Mouse (Mus musculus) lung, postnatal 0 days (tissue): ENCODE results near the gene Lrrn2. TPM values are rescaled to one million over a fixed set of nuclear protein-coding genes. Genes with fewer than 3 reads are reported as not detected.
A peak's percentile ranks its signal among the peaks of the same experiment; 100 is the strongest.

Source experiments
- ATAC-seq: fragments of 200-750 bp; cut with Nextera tagmentation; 2 replicates; pipeline ENCODE4 v1.8.0; 2017; ENCODE audit warnings: moderate library complexity
- DNase-seq: peaks from one replicate; pipeline ENCODE4 v3.0.0-alpha.2; 2016; ENCODE audit warnings: low spot score
- H3K27ac ChIP-seq: fragments of 300-500 bp; sonication (generic); 2 replicates; pipeline ENCODE4 v1.5.1; 2014; ENCODE audit warnings: antibody characterized with exemption, mild to moderate bottlenecking, low read length, mixed read lengths
- H3K27me3 ChIP-seq: fragments of 300-500 bp; sonication (generic); replicated peaks from 2 replicates; pipeline ENCODE4 v1.6.1; 2014; ENCODE audit warnings: low read length, mixed read lengths; ENCODE audit not compliant: insufficient read depth
- H3K36me3 ChIP-seq: fragments of 300-500 bp; sonication (generic); 2 replicates; pipeline ENCODE4 v1.6.1; 2014; ENCODE audit warnings: low read length, mixed read lengths; ENCODE audit not compliant: insufficient read depth
- H3K4me1 ChIP-seq: fragments of 300-500 bp; sonication (generic); 2 replicates; pipeline ENCODE4 v1.6.1; 2014; ENCODE audit warnings: antibody characterized with exemption, low read depth, low read length, mixed read lengths; ENCODE audit not compliant: insufficient read depth
- H3K4me2 ChIP-seq: fragments of 300-500 bp; sonication (generic); replicated peaks from 2 replicates; pipeline ENCODE4 v1.6.1; 2014; ENCODE audit warnings: low read depth, mild to moderate bottlenecking, low read length, moderate library complexity, mixed read lengths
- H3K4me3 ChIP-seq: fragments of 300-500 bp; sonication (generic); 2 replicates; pipeline ENCODE4 v1.5.1; 2014; ENCODE audit warnings: low read depth, low read length
- H3K9ac ChIP-seq: fragments of 300-500 bp; sonication (generic); replicated peaks from 2 replicates; pipeline ENCODE4 v1.6.1; 2014; ENCODE audit warnings: low read depth, mild to moderate bottlenecking
- H3K9me3 ChIP-seq: fragments of 300-500 bp; sonication (generic); 2 replicates; pipeline ENCODE4 v1.6.1; 2016; ENCODE audit warnings: low read length, mixed read lengths
- CTCF ChIP-seq: IDR thresholded peaks from 2 replicates; pipeline ENCODE4 v1.5.1; 2016; ENCODE audit warnings: antibody characterized with exemption, mild to moderate bottlenecking
- EP300 ChIP-seq: IDR thresholded peaks from 2 replicates; pipeline ENCODE4 v1.6.1; 2016; ENCODE audit warnings: antibody characterized with exemption, mild to moderate bottlenecking, control low read depth
- WGBS: fragments of 180-500 bp; shearing (Covaris S2); extraction: QIAGEN DNeasy Blood & Tissue Kit; methylation state at CpG from one replicate; pipeline ENCODE4 v1.1.7; 2014; 5-methylcytosine and 5-hydroxymethylcytosine counted together
- polyA plus RNA-seq: library from polyadenylated mRNA; unstranded; fragments of >200 nt; fragmentation: Nextera tagmentation; extraction: Ambion mirVana; gene quantifications from 2 replicates; pipeline ENCODE4 v1.2.1, GENCODE M21; 2015

The Lrrn2 gene
- polyA plus RNA-seq, 1 experiment from 2014 or later = 0.63 TPM

- Histone ChIP-seq H3K27ac (no peak overlapping the region), H3K36me3 (no peaks in the 10 kb centered on the region), H3K9me3 (0 out of 2 replicates have a peak, but pooled peaks cover 3% of the 10 kb centered on the region), H3K9ac (no peak overlapping the region), H3K4me3 (no peak overlapping the region), H3K27me3 (no peaks in the 10 kb centered on the region), H3K4me1 (no peaks in the 10 kb centered on the region), H3K4me2 (no peak overlapping the region)
- DNase-seq (no peak), ATAC-seq (no peak)
- TF ChIP-seq EP300 (no peak), CTCF (no peak)
- 76% methylated on average over 10 of the region's 10 CpGs for WGBS
Observed at GRCm38 (mm10) chr1:132843612-132844011, 36.5 kb upstream of the Lrrn2 start.

- ATAC-seq (peak; percentile 53), DNase-seq (peak; percentile 47)
- Histone ChIP-seq H3K27me3 (no peaks in the 10 kb centered on the region), H3K9ac (no peak overlapping the region), H3K4me2 (no peak overlapping the region), H3K36me3 (no peaks in the 10 kb centered on the region), H3K27ac (no peak overlapping the region), H3K4me3 (no peak overlapping the region), H3K4me1 (no peaks in the 10 kb centered on the region), H3K9me3 (0 out of 2 replicates have a peak, but pooled peaks cover 3% of the 10 kb centered on the region)
- 67% methylated on average over 20 of the region's 20 CpGs for WGBS
- TF ChIP-seq EP300 (no peak), CTCF (no peak)
Observed at GRCm38 (mm10) chr1:132844088-132844804, 35.8 kb upstream of the Lrrn2 start.

- DNase-seq = no peak
- no peak for ATAC-seq
- WGBS = 53% methylated on average over 8 of the region's 8 CpGs
- TF ChIP-seq EP300 = no peak
- no peak for TF ChIP-seq CTCF
- Histone ChIP-seq H3K9me3 (0 out of 2 replicates have a peak, but pooled peaks cover 3% of the 10 kb centered on the region), H3K4me2 (no peak overlapping the region), H3K9ac (no peak overlapping the region), H3K36me3 (no peaks in the 10 kb centered on the region), H3K27me3 (no peaks in the 10 kb centered on the region), H3K4me3 (no peak overlapping the region), H3K4me1 (no peaks in the 10 kb centered on the region), H3K27ac (no peak overlapping the region)
Observed at GRCm38 (mm10) chr1:132845766-132846165, 34.3 kb upstream of the Lrrn2 start.

- no peak overlapping the region for H3K4me2 ChIP-seq
- TF ChIP-seq EP300 (no peak), CTCF (no peak)
- H3K4me3 ChIP-seq = no peak overlapping the region
- no peak overlapping the region for H3K9ac ChIP-seq
- ATAC-seq = no peak
- DNase-seq = no peak
- H3K36me3 ChIP-seq = no peaks in the 10 kb centered on the region
- H3K27ac ChIP-seq = no peak overlapping the region
- H3K4me1 ChIP-seq = no peaks in the 10 kb centered on the region
- 44% methylated on average over 5 of the region's 5 CpGs for WGBS
- 0 out of 2 replicates have a peak, but pooled peaks cover 3% of the 10 kb centered on the region for H3K9me3 ChIP-seq
- no peaks in the 10 kb centered on the region for H3K27me3 ChIP-seq
Observed at GRCm38 (mm10) chr1:132850809-132851208, 29.3 kb upstream of the Lrrn2 start.

GRCm38 (mm10) chr1:132851296-132851695 is 28.8 kb upstream of the Lrrn2 start:
- no peak for DNase-seq
- WGBS = 66% methylated on average over 2 of the region's 2 CpGs

GRCm38 (mm10) chr1:132851771-132852170 is 28.3 kb upstream of the Lrrn2 start:
- H3K4me2 ChIP-seq = no peak overlapping the region
- no peaks in the 10 kb centered on the region for H3K4me1 ChIP-seq
- H3K36me3 ChIP-seq = no peaks in the 10 kb centered on the region
- no peak overlapping the region for H3K27ac ChIP-seq
- H3K9ac ChIP-seq = no peak overlapping the region
- ATAC-seq (peak; percentile 38; the same call in 1 of the 2 replicates), DNase-seq (no peak)
- WGBS = 25% methylated on average over 4 of the region's 4 CpGs
- H3K4me3 ChIP-seq = no peak overlapping the region
- TF ChIP-seq CTCF (no peak), EP300 (no peak)
- 0 out of 2 replicates have a peak, but pooled peaks cover 3% of the 10 kb centered on the region for H3K9me3 ChIP-seq
- H3K27me3 ChIP-seq = no peaks in the 10 kb centered on the region

More at GRCm38 (mm10) chr1:132851296-132851695, 28.8 kb upstream of the Lrrn2 start:
- no peak overlapping the region for H3K9ac ChIP-seq
- H3K4me1 ChIP-seq = no peaks in the 10 kb centered on the region
- TF ChIP-seq CTCF = no peak
- TF ChIP-seq EP300 = no peak
- H3K4me2 ChIP-seq = no peak overlapping the region
- no peak overlapping the region for H3K4me3 ChIP-seq
- H3K36me3 ChIP-seq = no peaks in the 10 kb centered on the region
- H3K27ac ChIP-seq = no peak overlapping the region
- H3K27me3 ChIP-seq = no peaks in the 10 kb centered on the region
- H3K9me3 ChIP-seq = 0 out of 2 replicates have a peak, but pooled peaks cover 3% of the 10 kb centered on the region
- ATAC-seq = no peak
